Mouse (Mus musculus): Measurements from ENCODE around the gene Zkscan16. TPM values are rescaled to one million over a fixed set of nuclear protein-coding genes. Genes with fewer than 3 reads are reported as not detected.
A peak's percentile ranks its signal among the peaks of the same experiment; 100 is the strongest.

Gene Zkscan16
- total RNA-seq, 2 experiments from 2014 or later: not detected

DNA sequence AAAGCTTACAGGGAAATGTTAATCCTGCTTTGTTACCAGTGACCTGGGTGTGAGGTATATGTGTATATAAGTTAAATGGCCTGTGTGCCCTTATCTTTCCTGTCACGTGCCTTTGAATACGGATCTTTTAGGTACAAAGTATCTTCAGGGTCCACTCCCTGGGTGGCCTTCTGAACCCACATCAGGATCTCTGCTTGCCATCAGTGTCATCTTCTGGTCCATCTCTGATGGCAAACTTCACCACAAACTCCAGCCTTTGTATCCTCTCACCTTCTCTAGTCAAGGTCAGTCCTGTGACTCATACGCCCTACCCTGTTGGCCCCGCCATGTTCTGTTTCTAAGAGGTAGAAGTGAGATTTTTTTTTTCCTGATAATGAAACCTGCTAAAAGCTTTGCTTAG is 51.3 kb downstream of the Zkscan16 start, which contains the start of gene Dnajc25:
Gene Dnajc25 (plus strand): TSS at position 301 of the 400 bp plus-strand sequence.
- no peak for DNase-seq (ENCODE audit: low spot score)
- intact Hi-C loops (cut with DNase I): loop anchor here (10.0 kb wide), 1 partner anchor 730 kb away; no protein-coding TSS in a partner anchor

DNA sequence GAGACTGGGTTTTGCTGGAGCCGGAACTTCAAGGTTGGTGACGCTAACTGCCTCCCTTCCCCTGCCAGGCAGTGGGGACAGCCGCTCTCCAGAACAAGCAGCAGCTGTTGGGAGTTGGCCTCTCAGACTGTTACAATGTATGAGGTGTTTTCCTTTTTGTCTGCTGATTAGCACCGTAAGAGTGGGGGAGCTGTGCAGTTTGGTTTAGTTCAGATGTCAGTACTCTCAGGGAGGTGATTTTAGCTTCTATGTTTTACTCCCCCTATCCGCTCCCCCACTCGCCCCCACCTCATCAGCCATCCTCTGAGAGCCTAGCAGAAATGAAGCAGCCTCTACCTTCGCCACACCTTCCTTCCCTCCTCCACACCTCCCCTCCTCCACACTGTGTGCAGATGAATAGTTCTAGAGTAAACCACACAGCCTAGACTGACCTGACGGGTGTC is 51.8 kb downstream of the Zkscan16 start:
- no peak for DNase-seq (ENCODE audit: low spot score)
- intact Hi-C loops (cut with DNase I): loop anchor here (10.0 kb wide), 1 partner anchor 730 kb away; no protein-coding TSS in a partner anchor

DNA sequence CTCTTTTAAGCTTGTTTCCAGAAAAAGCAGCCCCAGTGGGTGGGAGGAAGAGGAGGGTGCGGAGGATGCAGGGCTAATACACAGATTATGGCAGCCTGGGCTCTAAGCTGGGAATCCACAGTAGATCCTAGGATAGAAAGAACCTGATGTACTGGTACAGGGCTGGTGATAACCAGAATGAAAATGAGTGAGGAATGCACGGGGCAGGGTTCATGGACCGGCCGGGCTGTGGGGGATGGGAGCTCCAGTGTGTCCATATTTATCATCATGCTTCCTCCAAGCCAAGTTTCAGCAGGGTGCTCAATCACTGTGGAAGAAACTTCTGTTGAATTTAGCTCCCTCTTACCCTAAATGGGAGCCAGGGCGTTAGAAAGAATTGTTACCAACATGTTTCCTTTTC is 53.7 kb downstream of the Zkscan16 start:
- no peak for DNase-seq (ENCODE audit: low spot score)
- intact Hi-C loops (cut with DNase I): loop anchor here (10.0 kb wide), 1 partner anchor 732 kb away; no protein-coding TSS in a partner anchor

DNA sequence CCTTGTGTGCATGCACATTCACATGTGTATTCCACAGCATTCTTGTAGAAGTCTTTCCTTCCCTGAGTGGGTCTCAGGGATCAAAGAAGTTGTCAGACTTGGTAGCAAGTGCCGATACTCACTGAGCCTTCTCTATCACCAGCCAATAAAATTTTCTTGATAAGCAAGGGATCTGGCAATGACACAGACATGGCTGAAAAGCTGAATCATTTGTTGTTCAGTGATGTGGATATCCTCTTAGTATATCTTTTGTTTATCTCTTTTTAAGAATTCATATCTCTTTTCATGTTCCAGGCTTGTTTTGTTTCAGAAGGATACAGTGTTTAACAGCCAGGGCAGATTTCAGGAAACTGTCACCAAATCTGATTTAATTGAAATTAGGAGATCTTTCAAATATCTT is 55.3 kb downstream of the Zkscan16 start:
- intact Hi-C loops (cut with DNase I): loop anchor here (1.0 to 10.0 kb wide), 2 partner anchors 13 to 734 kb away; no protein-coding TSS in a partner anchor
- DNase-seq (ENCODE audit: low spot score): no peak

DNA sequence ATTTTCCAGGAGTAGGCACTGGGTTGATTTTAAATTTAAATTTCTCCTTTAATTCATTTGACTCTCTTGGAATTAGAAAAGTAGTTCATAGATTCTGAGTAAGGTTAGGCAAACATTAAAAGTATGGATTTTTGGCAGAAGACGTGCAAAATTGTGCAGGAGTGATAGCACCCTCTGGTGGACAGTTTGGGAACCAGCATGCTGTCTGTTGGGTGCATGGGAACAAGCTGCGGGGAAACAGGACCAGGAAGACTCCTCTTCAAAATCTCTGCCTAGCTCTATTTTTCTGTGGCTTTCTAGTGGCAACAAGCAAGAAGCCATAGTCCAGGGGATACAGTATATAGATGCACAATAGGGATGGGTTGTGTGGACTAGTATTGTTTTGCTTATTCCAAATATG is 56.3 kb downstream of the Zkscan16 start:
- peak; percentile 12 for DNase-seq (ENCODE audit: low spot score)
- intact Hi-C loops (cut with DNase I): loop anchor here (1.0 to 10.0 kb wide), 2 partner anchors 14 to 735 kb away; no protein-coding TSS in a partner anchor

DNA sequence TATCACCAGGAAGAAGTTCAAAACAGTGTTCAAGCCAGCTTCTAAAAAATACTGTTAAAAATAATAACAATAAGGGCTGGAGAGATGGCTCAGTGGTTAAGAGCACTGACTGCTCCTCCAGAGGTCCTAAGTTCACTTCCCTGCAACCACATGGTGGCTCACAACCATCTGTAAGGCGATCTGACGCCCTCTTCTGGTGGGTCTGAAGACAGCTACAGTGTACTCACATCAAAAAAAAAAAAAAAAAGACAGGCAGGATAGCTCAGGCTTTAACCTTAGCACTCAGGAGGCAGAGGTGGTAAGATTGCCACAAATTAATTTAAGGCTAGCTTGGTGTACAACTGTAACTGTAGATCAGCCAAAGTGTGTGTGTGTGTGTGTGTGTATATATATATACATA is 57.2 kb downstream of the Zkscan16 start:
- intact Hi-C loops (cut with DNase I): no loop called here
- DNase-seq (ENCODE audit: low spot score): no peak

DNA sequence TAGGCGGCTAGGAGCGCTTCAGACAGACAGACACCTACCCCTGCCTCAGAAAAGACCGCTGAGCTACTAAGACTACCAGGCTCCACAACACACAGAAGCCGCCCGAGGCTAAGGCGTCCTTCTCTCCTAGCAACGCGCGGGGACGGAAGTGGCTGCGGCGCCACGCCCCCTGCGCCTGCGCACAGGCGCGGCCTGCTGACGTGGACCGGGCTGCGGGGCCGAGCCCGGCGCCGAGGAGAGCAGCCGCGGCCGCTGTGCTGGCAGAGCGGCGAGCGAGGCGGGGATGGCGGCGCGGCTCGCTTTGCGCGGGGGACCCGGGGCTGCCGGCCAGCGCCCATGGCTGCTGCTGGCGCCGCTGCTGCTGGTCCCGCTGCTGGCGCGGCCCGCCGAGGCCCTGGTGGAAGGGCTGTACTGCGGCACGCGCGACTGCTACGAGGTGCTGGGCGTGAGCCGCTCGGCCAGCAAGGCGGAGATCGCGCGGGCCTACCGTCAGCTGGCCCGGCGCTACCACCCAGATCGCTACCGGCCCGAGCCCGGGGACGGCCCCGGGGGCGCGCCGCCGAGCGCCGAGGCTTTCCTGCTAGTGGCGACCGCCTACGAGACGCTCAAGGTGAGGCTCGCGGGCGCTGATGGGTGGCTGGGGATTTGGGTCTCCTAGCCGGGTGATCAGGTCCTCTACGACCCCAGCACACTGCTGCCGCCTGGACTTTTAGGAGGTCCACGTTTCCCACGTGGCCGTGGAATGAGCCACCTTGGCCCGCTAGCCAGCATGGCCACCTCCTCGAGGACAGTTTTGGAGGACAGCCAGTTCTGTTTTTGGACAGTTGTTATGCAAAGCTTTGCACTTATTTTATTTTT is 59.7 kb downstream of the Zkscan16 start, which contains the start of gene Gm20503:
Gene Gm20503 (plus strand): TSS at position 263 of the 858 bp plus-strand sequence.
- intact Hi-C loops (cut with DNase I): no loop called here
- DNase-seq (ENCODE audit: low spot score): peak; percentile 87

DNA sequence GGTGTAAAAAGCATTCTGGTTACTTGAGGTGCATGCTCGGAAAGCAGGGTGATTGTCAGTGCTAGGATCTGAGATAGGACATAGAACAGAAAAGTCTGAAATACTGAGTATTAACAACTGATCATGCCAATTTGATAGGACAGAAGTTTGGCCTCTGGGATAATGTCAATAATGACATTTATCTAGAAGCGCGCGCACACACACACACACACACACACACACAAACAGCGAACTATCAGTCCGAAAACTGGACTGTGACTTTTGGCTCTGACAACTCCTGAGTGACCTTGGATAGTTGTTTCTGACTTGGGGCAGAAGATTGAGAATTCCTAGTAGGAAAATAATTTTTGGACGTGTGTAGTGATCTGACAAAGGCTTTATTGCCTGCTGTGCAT is 60.4 kb downstream of the Zkscan16 start:
- intact Hi-C loops (cut with DNase I): loop anchor here (2.0 kb wide), 1 partner anchor 31 kb away; the partner anchor contains the start of gene Gng10

DNA sequence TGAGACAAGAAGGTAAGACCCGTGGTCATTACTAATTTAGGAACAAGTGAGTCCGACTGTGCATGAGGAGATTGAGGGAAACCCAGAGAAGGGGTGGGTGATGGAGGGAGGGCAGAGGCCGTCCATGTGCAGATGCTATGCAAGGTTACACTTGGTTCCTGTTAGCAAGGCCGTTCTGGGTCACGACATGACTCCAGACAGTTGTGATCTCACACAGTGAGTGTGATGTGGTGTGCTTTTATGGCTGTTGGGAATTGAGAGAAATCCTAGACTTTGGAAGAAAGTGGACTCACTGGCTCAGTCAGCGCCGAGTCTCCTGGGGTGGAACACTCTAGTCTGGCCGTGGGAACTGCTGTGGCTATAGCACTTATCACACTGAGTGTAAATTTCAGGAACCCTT is 62.8 kb downstream of the Zkscan16 start:
- DNase-seq (ENCODE audit: low spot score): no peak
- intact Hi-C loops (cut with DNase I): no loop called here

More for the DNA sequence above, 60.4 kb downstream of the Zkscan16 start:
- no peak for DNase-seq (ENCODE audit: low spot score)

DNA sequence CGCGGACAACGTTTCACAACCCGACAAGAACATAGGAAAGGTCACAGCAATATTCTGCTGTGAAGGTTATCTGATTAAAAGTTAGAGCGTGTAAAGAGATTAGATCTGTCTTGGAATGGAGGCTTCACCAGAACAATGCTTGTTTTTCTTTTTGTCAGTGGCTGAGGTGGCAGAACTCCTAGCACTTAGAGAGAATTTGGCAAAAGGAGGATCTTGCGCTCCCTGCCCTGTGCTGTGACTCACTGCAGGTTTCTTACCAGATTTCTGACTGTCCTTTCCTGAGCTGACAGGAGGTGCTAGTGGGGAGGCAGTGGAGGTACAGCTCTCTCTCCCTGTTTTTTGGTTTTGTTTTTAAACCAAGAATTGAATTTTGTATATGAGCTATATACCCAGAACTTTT is 63.6 kb downstream of the Zkscan16 start:
- intact Hi-C loops (cut with DNase I): no loop called here
- DNase-seq (ENCODE audit: low spot score): no peak

Other genes starting within 250 kb of the Zkscan16 start
- gene Olfr267, start 155.9 kb upstream of the Zkscan16 start, total RNA-seq (2021): under 1 TPM in 1 of 2 experiments, not detected in 1; 0.06 TPM
- gene Ecpas, start 30.9 kb upstream of the Zkscan16 start, total RNA-seq (2021): 100 to 1,000 TPM; 188 to 190 TPM
- gene Ptgr1, start 43.5 kb downstream of the Zkscan16 start, total RNA-seq (2021): 1 to 10 TPM; 4.2 to 4.7 TPM
- 10 to 100 TPM; 17.6 to 18.2 TPM for gene Dnajc25, start 51.4 kb downstream of the Zkscan16 start, total RNA-seq (2021)
- gene Gm20503, start 59.6 kb downstream of the Zkscan16 start, total RNA-seq (2021): 1 to 10 TPM; 4.8 to 7.4 TPM
- 10 to 100 TPM; 15.8 to 18.7 TPM for gene Gng10, start 91.5 kb downstream of the Zkscan16 start, total RNA-seq (2021)
- gene AI481877, start 195.4 kb downstream of the Zkscan16 start, total RNA-seq (2021): not detected
- 10 to 100 TPM; 14.4 to 15.1 TPM for gene Ugcg, start 245.6 kb downstream of the Zkscan16 start, total RNA-seq (2021)

Measured in heart, postnatal 25 days (tissue).